Mouse (Mus musculus) cerebellum, adult (tissue): Measurements from ENCODE around the gene Pcbp3.

Experiments used
- ATAC-seq: cut with Nextera tagmentation; 2 replicates; pipeline ENCODE4 v1.9.2; 2017; ENCODE audit warnings: mild to moderate bottlenecking, moderate library complexity, mixed read lengths; ENCODE audit not compliant: insufficient number of reproducible peaks, low FRiP score, low TSS enrichment

Pcbp3 gene

GRCm38 (mm10) chr10:76712500-76712899 lies 249.2 kb downstream of the Pcbp3 start:
- ATAC-seq: no peak
